Comparison of ENCODE assay signal across 8 mouse cellular contexts in genomic region chr2:71528014-71528713, GRCm38 (mm10). TPM values are rescaled to one million over a fixed set of nuclear protein-coding genes. Genes with fewer than 3 reads are reported as not detected.
A peak's percentile ranks its signal among the peaks of the same experiment; 100 is the strongest.
DNase-seq lines count a peak whose midpoint lies in the region; ATAC-seq and TF ChIP-seq lines count a peak whose summit lies in the region.

TSS of gene Dlx1 (plus strand) at chr2:71528113.

- DNase-seq in kidney, postnatal 0 days (ENCODE audit: low spot score): no peak
- no peak for DNase-seq in kidney, postnatal 14 days
- peak; percentile 90 for DNase-seq in brain, embryonic 14.5 days (ENCODE audit: low read depth)
- no peak for DNase-seq in heart, postnatal 0 days (ENCODE audit: low spot score)
- no peak for DNase-seq in limb, embryonic 14.5 days (ENCODE audit: low spot score)
- DNase-seq in stomach, postnatal 0 days (ENCODE audit: low spot score): no peak
- DNase-seq in lung, postnatal 14 days: no peak

- no peak for TF ChIP-seq POLR2A in brain, embryonic 14.5 days (IDR thresholded peaks at IDR 0.05; ENCODE audit: borderline replicate concordance, extremely low read depth, insufficient read depth, insufficient read length, poor library complexity, severe bottlenecking)
- no peak for TF ChIP-seq POLR2A in limb, embryonic 14.5 days (IDR thresholded peaks at IDR 0.05; ENCODE audit: borderline replicate concordance, extremely low read depth, insufficient read depth, insufficient read length)

- TF ChIP-seq CTCF in kidney, postnatal 0 days (IDR thresholded peaks at IDR 0.05; ENCODE audit: low read depth): no peak
- TF ChIP-seq CTCF in brain, embryonic 14.5 days (IDR thresholded peaks at IDR 0.05; ENCODE audit: borderline replicate concordance, extremely low read depth, insufficient read depth, insufficient read length): no peak
- TF ChIP-seq CTCF in heart, postnatal 0 days (IDR thresholded peaks at IDR 0.05; ENCODE audit: low read depth): no peak
- no peak for TF ChIP-seq CTCF in stomach, postnatal 0 days (IDR thresholded peaks at IDR 0.05; ENCODE audit: low read depth)

- ATAC-seq in kidney, postnatal 0 days (replicated peaks; ENCODE audit: low FRiP score, low read depth): no peak
- no peak for ATAC-seq in heart, postnatal 0 days (ENCODE audit: insufficient read depth, low read depth)
- ATAC-seq in limb, embryonic 14.5 days (ENCODE audit: low FRiP score, low read depth): no peak
- no peak for ATAC-seq in stomach, postnatal 0 days (ENCODE audit: low FRiP score, low TSS enrichment)
- no peak for ATAC-seq in activated CD4-positive, CD25-positive, alpha-beta regulatory T cell, adult 4 months

- H3K9ac ChIP-seq in kidney, postnatal 0 days (ENCODE audit: low read depth, low read length): no peak within 1 kb of the TSS
- no peak within 1 kb of the TSS for H3K9ac ChIP-seq in heart, postnatal 0 days (replicated peaks; ENCODE audit: low read depth, low read length)
- no peak within 1 kb of the TSS for H3K9ac ChIP-seq in limb, embryonic 14.5 days (ENCODE audit: low read depth, low read length, severe bottlenecking)
- H3K9ac ChIP-seq in stomach, postnatal 0 days (ENCODE audit: low read length): no peak within 1 kb of the TSS

- H3K4me1 ChIP-seq in kidney, postnatal 0 days (replicated peaks; ENCODE audit: insufficient read depth, low read length): peaks cover 7% of the 10 kb centered on the region
- H3K4me1 ChIP-seq in heart, postnatal 0 days (ENCODE audit: control insufficient read depth, insufficient read depth): peaks cover 9% of the 10 kb centered on the region; the same call in 1 of the 2 replicates
- peaks cover 11% of the 10 kb centered on the region for H3K4me1 ChIP-seq in limb, embryonic 14.5 days (ENCODE audit: control insufficient read depth, insufficient read depth, low read length)
- H3K4me1 ChIP-seq in stomach, postnatal 0 days (replicated peaks; ENCODE audit: control insufficient read depth, insufficient read depth): peaks cover 4% of the 10 kb centered on the region; the same call in 1 of the 2 replicates

- TF ChIP-seq EP300 in heart, postnatal 0 days (IDR thresholded peaks at IDR 0.05; ENCODE audit: low read depth): no peak
- TF ChIP-seq EP300 in stomach, postnatal 0 days (optimal IDR thresholded peaks at IDR 0.05): no peak

- no peaks in the 10 kb centered on the region for H3K36me3 ChIP-seq in kidney, postnatal 0 days (ENCODE audit: insufficient read depth, low read length)
- H3K36me3 ChIP-seq in heart, postnatal 0 days (replicated peaks; ENCODE audit: control insufficient read depth, insufficient read depth, low read length): no peaks in the 10 kb centered on the region
- H3K36me3 ChIP-seq in limb, embryonic 14.5 days (ENCODE audit: control insufficient read depth, insufficient read depth, low read length): no peaks in the 10 kb centered on the region
- H3K36me3 ChIP-seq in stomach, postnatal 0 days (ENCODE audit: control insufficient read depth, insufficient read depth, low read length): no peaks in the 10 kb centered on the region

- H3K27ac ChIP-seq in kidney, postnatal 0 days: no peak within 1 kb of the TSS
- no peak within 1 kb of the TSS for H3K27ac ChIP-seq in heart, postnatal 0 days (ENCODE audit: low read depth)
- no peak within 1 kb of the TSS for H3K27ac ChIP-seq in limb, embryonic 14.5 days (replicated peaks; ENCODE audit: low read depth, low read length)
- H3K27ac ChIP-seq in stomach, postnatal 0 days (replicated peaks): no peak within 1 kb of the TSS

- H3K27me3 ChIP-seq in kidney, postnatal 0 days (ENCODE audit: insufficient read depth, low read length): peaks cover 88% of the 10 kb centered on the region
- H3K27me3 ChIP-seq in heart, postnatal 0 days (ENCODE audit: control insufficient read depth, insufficient read depth, low read length): peaks cover 99% of the 10 kb centered on the region
- peaks cover 97% of the 10 kb centered on the region for H3K27me3 ChIP-seq in limb, embryonic 14.5 days (ENCODE audit: control insufficient read depth, insufficient read depth, low read length)
- H3K27me3 ChIP-seq in stomach, postnatal 0 days (ENCODE audit: control insufficient read depth, insufficient read depth, low read length): peaks cover 55% of the 10 kb centered on the region

- peak within 1 kb of the TSS; percentile 78 for H3K4me2 ChIP-seq in kidney, postnatal 0 days (ENCODE audit: low read length)
- peak within 1 kb of the TSS; percentile 76 for H3K4me2 ChIP-seq in heart, postnatal 0 days (ENCODE audit: low read depth, low read length)
- H3K4me2 ChIP-seq in limb, embryonic 14.5 days (replicated peaks; ENCODE audit: low read depth, low read length, severe bottlenecking): peak within 1 kb of the TSS; percentile 86
- peak within 1 kb of the TSS; percentile 68 for H3K4me2 ChIP-seq in stomach, postnatal 0 days (replicated peaks; ENCODE audit: low read depth)

- WGBS in kidney, postnatal 0 days: 2% methylated on average over 26 of the region's 26 CpGs
- WGBS in heart, postnatal 0 days: 4% methylated on average over 25 of the region's 26 CpGs
- 1% methylated on average over 26 of the region's 26 CpGs for WGBS in limb, embryonic 14.5 days
- 4% methylated on average over 26 of the region's 26 CpGs for WGBS in stomach, postnatal 0 days

- H3K9me3 ChIP-seq in kidney, postnatal 0 days (replicated peaks; ENCODE audit: low read length): no peaks in the 10 kb centered on the region
- H3K9me3 ChIP-seq in heart, postnatal 0 days (replicated peaks; ENCODE audit: control insufficient read depth, low read length): no peaks in the 10 kb centered on the region
- no peaks in the 10 kb centered on the region for H3K9me3 ChIP-seq in limb, embryonic 14.5 days (ENCODE audit: control insufficient read depth, low read length)
- H3K9me3 ChIP-seq in stomach, postnatal 0 days (ENCODE audit: control insufficient read depth, low read length): no peaks in the 10 kb centered on the region

- H3K4me3 ChIP-seq in kidney, postnatal 0 days (replicated peaks; ENCODE audit: low read depth, low read length): peak within 1 kb of the TSS; percentile 45
- H3K4me3 ChIP-seq in heart, postnatal 0 days (ENCODE audit: low read depth, low read length): peak within 1 kb of the TSS; percentile 54
- H3K4me3 ChIP-seq in limb, embryonic 14.5 days (replicated peaks; ENCODE audit: low read length): peak within 1 kb of the TSS; percentile 49
- H3K4me3 ChIP-seq in stomach, postnatal 0 days (ENCODE audit: low read depth, low read length): peak within 1 kb of the TSS; percentile 45

RNA-seq across cellular contexts. Expression of gene Dlx1, which starts in this region (rescaled TPM):
- polyA plus RNA-seq in kidney, postnatal 0 days (2015; fragmentation: Nextera tagmentation; extraction: Ambion mirVana): not detected in 2 replicates
- polyA plus RNA-seq in brain, embryonic 14.5 days (2012; rRNA removed): 93.3 and 265 TPM in 2 replicates
- not detected in 2 replicates for total RNA-seq in heart, postnatal 0 days (2014; rRNA removed; ENCODE audit: low replicate concordance)
- 0.05 TPM in 1 of 2 replicates, not detected in the other for polyA plus RNA-seq in heart, postnatal 0 days (2015; fragmentation: Nextera tagmentation; extraction: Ambion mirVana)
- polyA plus RNA-seq in limb, embryonic 14.5 days (2012; rRNA removed): 4.3 and 6.3 TPM in 2 replicates
- 4.1 and 4.3 TPM in 2 replicates for polyA plus RNA-seq in limb, embryonic 14.5 days (2014; fragmentation: Nextera tagmentation; extraction: Ambion mirVana)
- 3.2 and 3.8 TPM in 2 replicates for polyA plus RNA-seq in stomach, postnatal 0 days (2015; fragmentation: Nextera tagmentation; extraction: Ambion mirVana)
- polyA plus RNA-seq in activated CD4-positive, CD25-positive, alpha-beta regulatory T cell, adult 4 months (2017; shearing (Covaris generic)): not detected

Comparison
In these comparisons a context has a peak if more than half of its experiments do, and no peak if none do; other contexts are left out.
1. RNA of gene Dlx1 (polyA plus RNA-seq): 93.3 to 265 TPM in brain, embryonic 14.5 days; 4.1 to 6.3 TPM in limb, embryonic 14.5 days, 3.2 to 3.8 TPM in stomach, postnatal 0 days, 0.05 TPM in heart, postnatal 0 days, not detected in kidney, postnatal 0 days and not detected in activated CD4-positive, CD25-positive, alpha-beta regulatory T cell, adult 4 months; every median in the first group is over 10 times any median in the second.
2. Peak in every context shown above with its lines, with median percentiles within 50 percentile points of each other: H3K4me2 ChIP-seq and H3K4me3 ChIP-seq.